In the genomic region with DNA sequence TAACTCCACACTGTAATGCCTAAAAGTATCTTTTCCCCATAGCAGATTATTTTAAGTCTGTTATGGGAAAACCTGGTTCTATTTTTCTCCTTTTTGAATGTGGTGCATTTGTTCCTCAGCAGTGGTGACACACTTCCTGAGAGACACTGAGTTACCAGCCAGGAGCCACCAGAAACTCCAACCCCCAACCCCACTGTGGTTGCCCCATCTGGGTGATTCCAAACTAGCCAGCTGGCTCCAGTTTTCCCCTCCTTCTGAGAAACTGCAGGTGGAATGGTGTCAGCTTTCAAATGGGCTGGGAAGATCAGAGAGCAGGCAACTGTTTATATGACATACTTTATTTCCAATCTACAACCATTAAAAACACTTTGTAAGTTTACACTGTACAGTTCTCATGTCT, we compare ENCODE assay signal across 16 mouse cellular contexts. TPM values are rescaled to one million over a fixed set of nuclear protein-coding genes. Genes with fewer than 3 reads are reported as not detected.
A peak's percentile ranks its signal among the peaks of the same experiment; 100 is the strongest.
DNase-seq lines count a peak whose midpoint lies in the region; ATAC-seq lines count a peak whose summit lies in the region.
"Had no signal": no experiment of that assay in that cellular context is flagged by ENCODE, and none has a peak within 500 bp of the region (broad histone marks: within the 10 kb centered on the region; RNA-seq: fewer than 3 reads in every experiment).

No protein-coding gene starts in this region.

- DNase-seq in kidney, postnatal 36 days: no peak
- no peak for DNase-seq in lung, postnatal 25 days (ENCODE audit: low spot score)
- DNase-seq in lung, postnatal 36 days: peak; percentile 35
- no peak for DNase-seq in forebrain, embryonic 14.5 days (ENCODE audit: low spot score)
- DNase-seq: cerebellum, adult 11-12 months; kidney, postnatal 14 days; thymus, postnatal 25 days had no signal

- peaks cover 22% of the 10 kb centered on the region for H3K36me3 ChIP-seq in kidney, embryonic 15.5 days
- peaks cover 20% of the 10 kb centered on the region for H3K36me3 ChIP-seq in lung, embryonic 15.5 days
- peaks cover 24% of the 10 kb centered on the region for H3K36me3 ChIP-seq in embryonic facial prominence, embryonic 13.5 days
- H3K36me3 ChIP-seq in forebrain, embryonic 14.5 days (ENCODE audit: control insufficient read depth, insufficient read depth, low read length): peaks cover 25% of the 10 kb centered on the region
- H3K36me3 ChIP-seq: intestine, embryonic 15.5 days had no signal

- no peak overlapping the region for H3K4me3 ChIP-seq in kidney, embryonic 15.5 days (replicated peaks)
- H3K4me3 ChIP-seq in lung, embryonic 15.5 days: no peak overlapping the region
- no peak overlapping the region for H3K4me3 ChIP-seq in embryonic facial prominence, embryonic 13.5 days
- no peak overlapping the region for H3K4me3 ChIP-seq in forebrain, embryonic 14.5 days (ENCODE audit: low read depth, low read length)
- H3K4me3 ChIP-seq: erythroblast, embryonic 14.5 days; intestine, embryonic 15.5 days; midbrain, embryonic 13.5 days; myocyte had no signal

- H3K4me2 ChIP-seq in kidney, embryonic 15.5 days: no peak overlapping the region
- no peak overlapping the region for H3K4me2 ChIP-seq in lung, embryonic 15.5 days
- H3K4me2 ChIP-seq in embryonic facial prominence, embryonic 13.5 days: no peak overlapping the region
- no peak overlapping the region for H3K4me2 ChIP-seq in forebrain, embryonic 14.5 days (ENCODE audit: low read length)
- H3K4me2 ChIP-seq: intestine, embryonic 15.5 days; midbrain, embryonic 13.5 days had no signal

- H3K9ac ChIP-seq in kidney, embryonic 15.5 days: no peak overlapping the region
- no peak overlapping the region for H3K9ac ChIP-seq in lung, embryonic 15.5 days
- peak overlapping the region; percentile 47; the same call in 1 of the 2 replicates for H3K9ac ChIP-seq in embryonic facial prominence, embryonic 13.5 days
- no peak overlapping the region for H3K9ac ChIP-seq in forebrain, embryonic 14.5 days (ENCODE audit: low read length)
- H3K9ac ChIP-seq: midbrain, embryonic 13.5 days had no signal

- no peaks in the 10 kb centered on the region for H3K9me3 ChIP-seq in kidney, embryonic 15.5 days (replicated peaks)
- no peaks in the 10 kb centered on the region for H3K9me3 ChIP-seq in lung, embryonic 15.5 days
- H3K9me3 ChIP-seq in embryonic facial prominence, embryonic 13.5 days: no peaks in the 10 kb centered on the region
- H3K9me3 ChIP-seq in forebrain, embryonic 14.5 days (replicated peaks; ENCODE audit: control insufficient read depth, low read length): no peaks in the 10 kb centered on the region
- H3K9me3 ChIP-seq: intestine, embryonic 15.5 days; midbrain, embryonic 13.5 days had no signal

- 0 out of 2 replicates have a peak overlapping the region, but pooled peaks have one; percentile 0 for H3K27ac ChIP-seq in kidney, embryonic 15.5 days
- 0 out of 2 replicates have a peak overlapping the region, but pooled peaks have one; percentile 20 for H3K27ac ChIP-seq in lung, embryonic 15.5 days
- peak overlapping the region; percentile 28; the same call in 1 of the 2 replicates for H3K27ac ChIP-seq in embryonic facial prominence, embryonic 13.5 days
- H3K27ac ChIP-seq in forebrain, embryonic 14.5 days (ENCODE audit: low read depth, low read length): no peak overlapping the region
- H3K27ac ChIP-seq: intestine, embryonic 15.5 days; macrophage; midbrain, embryonic 13.5 days had no signal

- peaks cover 31% of the 10 kb centered on the region for H3K4me1 ChIP-seq in kidney, embryonic 15.5 days
- peaks cover 32% of the 10 kb centered on the region for H3K4me1 ChIP-seq in lung, embryonic 15.5 days
- H3K4me1 ChIP-seq in embryonic facial prominence, embryonic 13.5 days: peaks cover 38% of the 10 kb centered on the region
- H3K4me1 ChIP-seq in forebrain, embryonic 14.5 days (ENCODE audit: control insufficient read depth, insufficient read depth, low read length): peaks cover 10% of the 10 kb centered on the region; the same call in 1 of the 2 replicates

- no peak for ATAC-seq in kidney, embryonic 15.5 days (replicated peaks; ENCODE audit: low FRiP score)
- no peak for ATAC-seq in lung, embryonic 15.5 days (ENCODE audit: borderline replicate concordance, extremely low read depth, low FRiP score, low TSS enrichment)
- no peak for ATAC-seq in embryonic facial prominence, embryonic 13.5 days (ENCODE audit: insufficient number of reproducible peaks, insufficient read depth, low FRiP score, low TSS enrichment, low read depth)
- no peak for ATAC-seq in forebrain, embryonic 14.5 days
- ATAC-seq: intestine, embryonic 15.5 days; midbrain, embryonic 13.5 days had no signal

- no peaks in the 10 kb centered on the region for H3K27me3 ChIP-seq in kidney, embryonic 15.5 days
- no peaks in the 10 kb centered on the region for H3K27me3 ChIP-seq in lung, embryonic 15.5 days
- H3K27me3 ChIP-seq in embryonic facial prominence, embryonic 13.5 days: no peaks in the 10 kb centered on the region
- no peaks in the 10 kb centered on the region for H3K27me3 ChIP-seq in forebrain, embryonic 14.5 days (replicated peaks; ENCODE audit: control insufficient read depth, insufficient read depth, low read length)
- H3K27me3 ChIP-seq: CH12.LX; intestine, embryonic 15.5 days; midbrain, embryonic 13.5 days had no signal

RNA-seq across cellular contexts. Expression of a gene that starts 3.2 kb away (rescaled TPM):
- polyA plus RNA-seq in kidney, embryonic 15.5 days (2015; fragmentation: Nextera tagmentation; extraction: Ambion mirVana): 37.6 and 39.6 TPM in 2 replicates
- polyA plus RNA-seq in lung, embryonic 15.5 days (2015; fragmentation: Nextera tagmentation; extraction: Ambion mirVana): 39.0 and 40.9 TPM in 2 replicates
- 39.4 and 40.1 TPM in 2 replicates for polyA plus RNA-seq in embryonic facial prominence, embryonic 13.5 days (2015; fragmentation: Nextera tagmentation; extraction: Ambion mirVana)
- polyA plus RNA-seq in forebrain, embryonic 14.5 days (2014; fragmentation: Nextera tagmentation; extraction: Ambion mirVana): 24.5 and 27.7 TPM in 2 replicates

RNA-seq across cellular contexts. Expression of a gene that starts 18.3 kb away (rescaled TPM):
- 46.9 and 49.8 TPM in 2 replicates for polyA plus RNA-seq in kidney, embryonic 15.5 days (2015; fragmentation: Nextera tagmentation; extraction: Ambion mirVana)
- polyA plus RNA-seq in lung, embryonic 15.5 days (2015; fragmentation: Nextera tagmentation; extraction: Ambion mirVana): 43.2 and 49.7 TPM in 2 replicates
- polyA plus RNA-seq in embryonic facial prominence, embryonic 13.5 days (2015; fragmentation: Nextera tagmentation; extraction: Ambion mirVana): 51.0 and 55.6 TPM in 2 replicates
- polyA plus RNA-seq in forebrain, embryonic 14.5 days (2014; fragmentation: Nextera tagmentation; extraction: Ambion mirVana): 93.6 and 106 TPM in 2 replicates
